Mouse (Mus musculus): Measurements from ENCODE around the gene Extl1. TPM values are rescaled to one million over a fixed set of nuclear protein-coding genes. Genes with fewer than 3 reads are reported as not detected.
"Not testable (repeated sequence)": the region's sequence is repeated elsewhere in the genome, so short reads cannot be mapped to it uniquely, and the experiment has no call there.

The Extl1 gene
- polyA plus RNA-seq, 1 experiment from 2014 or later, result 0.38 TPM

DNA sequence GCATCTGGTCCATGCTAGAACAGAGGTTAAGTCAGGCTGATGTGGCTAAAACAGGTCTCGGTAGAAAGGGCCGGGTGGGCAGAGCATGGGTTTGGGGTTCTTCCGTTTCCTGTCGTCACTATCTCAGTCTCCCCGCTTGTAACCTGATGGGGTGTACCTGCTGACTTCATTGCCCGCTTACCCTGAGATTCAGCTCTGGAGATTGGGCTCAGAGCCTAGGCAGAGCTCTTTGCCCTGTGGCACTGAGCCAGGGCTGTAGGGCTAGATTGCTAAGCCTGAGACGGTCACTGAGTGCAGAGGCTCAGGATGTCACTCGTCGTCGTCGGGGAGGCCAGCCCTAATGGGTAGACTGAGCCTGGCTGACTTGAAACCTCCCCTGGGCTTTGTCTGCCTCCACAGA lies 35.6 kb downstream of the Extl1 start:
- ATAC-seq (replicated peaks; ENCODE audit: insufficient number of reproducible peaks, low FRiP score, low TSS enrichment, low read depth) (no peak), DNase-seq (ENCODE audit: low spot score) (no peak)
- WGBS, result 73% methylated on average over 11 of the region's 11 CpGs
- no peak overlapping the region for H3K4me3 ChIP-seq (ENCODE audit: low read depth, low read length)
- H3K27me3 ChIP-seq (ENCODE audit: control insufficient read depth, insufficient read depth, low read length), result peaks cover 16% of the 10 kb centered on the region
- peaks cover 5% of the 10 kb centered on the region for H3K4me1 ChIP-seq (ENCODE audit: control insufficient read depth, insufficient read depth, low read length)
- no peaks in the 10 kb centered on the region for H3K9me3 ChIP-seq (replicated peaks; ENCODE audit: control insufficient read depth, low read length)
- no peak overlapping the region for H3K4me2 ChIP-seq (ENCODE audit: low read depth, low read length)
- H3K27ac ChIP-seq (replicated peaks; ENCODE audit: low read depth, low read length), result no peak overlapping the region
- H3K36me3 ChIP-seq (replicated peaks; ENCODE audit: control insufficient read depth, insufficient read depth, low read depth, low read length), result no peaks in the 10 kb centered on the region
- no peak overlapping the region for H3K9ac ChIP-seq (replicated peaks; ENCODE audit: low read length)

GRCm38 (mm10) chr4:134345802-134346201 lies 37.8 kb downstream of the Extl1 start:
- H3K36me3 ChIP-seq (replicated peaks; ENCODE audit: control insufficient read depth, insufficient read depth, low read depth, low read length), result no peaks in the 10 kb centered on the region

GRCm38 (mm10) chr4:134344620-134345019 lies 39.0 kb downstream of the Extl1 start:
- Histone ChIP-seq H3K27me3 (ENCODE audit: control insufficient read depth, insufficient read depth, low read length) (peaks cover 25% of the 10 kb centered on the region), H3K4me1 (ENCODE audit: control insufficient read depth, insufficient read depth, low read length) (peaks cover 5% of the 10 kb centered on the region), H3K27ac (replicated peaks; ENCODE audit: low read depth, low read length) (no peak overlapping the region), H3K9me3 (replicated peaks; ENCODE audit: control insufficient read depth, low read length) (no peaks in the 10 kb centered on the region), H3K4me2 (ENCODE audit: low read depth, low read length) (no peak overlapping the region), H3K9ac (replicated peaks; ENCODE audit: low read length) (no peak overlapping the region), H3K36me3 (replicated peaks; ENCODE audit: control insufficient read depth, insufficient read depth, low read depth, low read length) (no peaks in the 10 kb centered on the region), H3K4me3 (ENCODE audit: low read depth, low read length) (no peak overlapping the region)
- DNase-seq (ENCODE audit: low spot score), result no peak
- 38% methylated on average over 3 of the region's 3 CpGs for WGBS
- no peak for ATAC-seq (replicated peaks; ENCODE audit: insufficient number of reproducible peaks, low FRiP score, low TSS enrichment, low read depth)

More at GRCm38 (mm10) chr4:134345802-134346201, 37.8 kb downstream of the Extl1 start:
- ATAC-seq (replicated peaks; ENCODE audit: insufficient number of reproducible peaks, low FRiP score, low TSS enrichment, low read depth), result no peak
- 86% methylated on average over 15 of the region's 15 CpGs for WGBS
- H3K9ac ChIP-seq (replicated peaks; ENCODE audit: low read length), result no peak overlapping the region
- peaks cover 5% of the 10 kb centered on the region for H3K4me1 ChIP-seq (ENCODE audit: control insufficient read depth, insufficient read depth, low read length)
- no peak for DNase-seq (ENCODE audit: low spot score)
- no peaks in the 10 kb centered on the region for H3K9me3 ChIP-seq (replicated peaks; ENCODE audit: control insufficient read depth, low read length)
- H3K27me3 ChIP-seq (ENCODE audit: control insufficient read depth, insufficient read depth, low read length), result peaks cover 25% of the 10 kb centered on the region
- no peak overlapping the region for H3K4me3 ChIP-seq (ENCODE audit: low read depth, low read length)
- no peak overlapping the region for H3K4me2 ChIP-seq (ENCODE audit: low read depth, low read length)
- no peak overlapping the region for H3K27ac ChIP-seq (replicated peaks; ENCODE audit: low read depth, low read length)

- peak within 1 kb of the TSS; percentile 25 for H3K9ac ChIP-seq (replicated peaks; ENCODE audit: low read length)
- no peaks in the 10 kb centered on the region for H3K36me3 ChIP-seq (replicated peaks; ENCODE audit: control insufficient read depth, insufficient read depth, low read depth, low read length)
- whole genome bisulfite sequencing, result 2% methylated on average over 61 of the region's 61 CpGs
- H3K4me1 ChIP-seq (ENCODE audit: control insufficient read depth, insufficient read depth, low read length), result peaks cover 5% of the 10 kb centered on the region
- no peak within 1 kb of the TSS for H3K27ac ChIP-seq (replicated peaks; ENCODE audit: low read depth, low read length)
- peak within 1 kb of the TSS; percentile 30 for H3K4me3 ChIP-seq (ENCODE audit: low read depth, low read length)
- H3K27me3 ChIP-seq (ENCODE audit: control insufficient read depth, insufficient read depth, low read length), result peaks cover 25% of the 10 kb centered on the region
- DNase-seq (ENCODE audit: low spot score) (peak; percentile 34), ATAC-seq (replicated peaks; ENCODE audit: insufficient number of reproducible peaks, low FRiP score, low TSS enrichment, low read depth) (no peak)
- H3K9me3 ChIP-seq (replicated peaks; ENCODE audit: control insufficient read depth, low read length), result no peaks in the 10 kb centered on the region
- peak within 1 kb of the TSS; percentile 50 for H3K4me2 ChIP-seq (ENCODE audit: low read depth, low read length)
Measured at GRCm38 (mm10) chr4:134343071-134344031, 40.3 kb downstream of the Extl1 start, which contains the start of gene Slc30a2. Gene Slc30a2 (plus strand): TSS chr4:134343181.

DNA sequence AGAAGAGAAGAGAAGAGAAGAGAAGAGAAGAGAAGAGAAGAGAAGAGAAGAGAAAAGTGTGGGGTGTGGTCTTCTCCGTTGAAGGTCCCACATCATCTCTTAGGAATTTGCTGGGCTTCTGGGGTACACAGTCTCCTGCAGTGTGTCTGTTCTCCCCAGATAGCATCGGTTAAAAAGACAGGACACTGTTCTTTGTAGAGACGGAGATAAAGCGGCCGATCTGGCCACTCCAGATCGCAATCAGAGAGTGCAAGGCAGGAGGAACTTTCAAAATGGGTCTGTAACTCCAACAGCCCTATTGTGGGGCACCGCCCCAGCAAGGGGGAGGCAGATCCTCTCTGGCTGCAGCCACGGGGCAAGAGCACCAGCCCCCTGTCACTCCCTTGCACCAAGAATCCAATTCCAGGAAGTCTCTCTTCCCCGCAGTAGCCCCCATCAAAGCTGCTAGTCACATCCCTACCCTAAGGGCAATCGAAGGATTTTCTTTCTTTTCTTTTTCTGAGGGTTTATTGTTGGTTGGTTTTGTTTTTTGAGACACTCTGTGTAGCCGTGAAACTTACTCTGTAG lies 41.4 kb downstream of the Extl1 start:
- Histone ChIP-seq H3K36me3 (replicated peaks; ENCODE audit: control insufficient read depth, insufficient read depth, low read depth, low read length) (no peaks in the 10 kb centered on the region), H3K27ac (replicated peaks; ENCODE audit: low read depth, low read length) (no peak overlapping the region), H3K27me3 (ENCODE audit: control insufficient read depth, insufficient read depth, low read length) (peaks cover 25% of the 10 kb centered on the region), H3K9ac (replicated peaks; ENCODE audit: low read length) (no peak overlapping the region), H3K4me3 (ENCODE audit: low read depth, low read length) (no peak overlapping the region), H3K4me1 (ENCODE audit: control insufficient read depth, insufficient read depth, low read length) (peaks cover 5% of the 10 kb centered on the region), H3K9me3 (replicated peaks; ENCODE audit: control insufficient read depth, low read length) (no peaks in the 10 kb centered on the region), H3K4me2 (ENCODE audit: low read depth, low read length) (no peak overlapping the region)
- ATAC-seq (replicated peaks; ENCODE audit: insufficient number of reproducible peaks, low FRiP score, low TSS enrichment, low read depth), result no peak
- 25% methylated on average over 11 of the region's 11 CpGs for WGBS
- peak; percentile 13 for DNase-seq (ENCODE audit: low spot score)

GRCm38 (mm10) chr4:134341231-134341630 lies 42.4 kb downstream of the Extl1 start:
- peaks cover 25% of the 10 kb centered on the region for H3K27me3 ChIP-seq (ENCODE audit: control insufficient read depth, insufficient read depth, low read length)
- 56% methylated on average over 6 of the region's 6 CpGs for WGBS
- ATAC-seq (replicated peaks; ENCODE audit: insufficient number of reproducible peaks, low FRiP score, low TSS enrichment, low read depth), result not testable (repeated sequence)

DNA sequence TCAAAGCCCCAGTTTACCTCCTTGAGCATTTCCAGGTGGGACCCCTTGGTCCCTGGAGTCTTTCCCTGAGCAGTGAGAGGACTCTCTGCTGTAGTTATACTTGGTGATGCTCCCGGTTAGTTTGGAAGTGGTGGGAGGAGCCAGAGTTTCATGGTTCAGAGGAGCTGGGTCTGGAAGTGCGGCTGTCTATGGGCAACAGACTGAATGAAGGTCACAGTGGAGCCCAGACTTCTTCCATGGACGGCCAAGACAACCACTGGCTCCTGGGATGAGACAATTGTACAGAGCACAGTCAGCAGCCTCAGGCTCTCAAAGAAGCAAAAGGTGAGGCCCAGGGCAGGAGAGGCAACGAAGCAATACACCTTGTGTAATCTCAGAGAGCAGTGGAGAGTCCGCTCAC lies 53.4 kb downstream of the Extl1 start:
- Histone ChIP-seq H3K4me2 (ENCODE audit: low read depth, low read length) (no peak overlapping the region), H3K4me1 (ENCODE audit: control insufficient read depth, insufficient read depth, low read length) (no peaks in the 10 kb centered on the region), H3K27ac (replicated peaks; ENCODE audit: low read depth, low read length) (no peak overlapping the region), H3K4me3 (ENCODE audit: low read depth, low read length) (no peak overlapping the region), H3K9me3 (replicated peaks; ENCODE audit: control insufficient read depth, low read length) (no peaks in the 10 kb centered on the region), H3K27me3 (ENCODE audit: control insufficient read depth, insufficient read depth, low read length) (no peaks in the 10 kb centered on the region), H3K9ac (replicated peaks; ENCODE audit: low read length) (no peak overlapping the region), H3K36me3 (replicated peaks; ENCODE audit: control insufficient read depth, insufficient read depth, low read depth, low read length) (no peaks in the 10 kb centered on the region)
- 63% methylated on average over 5 of the region's 5 CpGs for WGBS
- no peak for ATAC-seq (replicated peaks; ENCODE audit: insufficient number of reproducible peaks, low FRiP score, low TSS enrichment, low read depth)
- DNase-seq (ENCODE audit: low spot score), result no peak

More at GRCm38 (mm10) chr4:134341231-134341630, 42.4 kb downstream of the Extl1 start:
- not testable (repeated sequence) for H3K27ac ChIP-seq (replicated peaks; ENCODE audit: low read depth, low read length); H3K9ac ChIP-seq (replicated peaks; ENCODE audit: low read length); DNase-seq (ENCODE audit: low spot score); H3K4me1 ChIP-seq (ENCODE audit: control insufficient read depth, insufficient read depth, low read length); H3K9me3 ChIP-seq (replicated peaks; ENCODE audit: control insufficient read depth, low read length); H3K36me3 ChIP-seq (replicated peaks; ENCODE audit: control insufficient read depth, insufficient read depth, low read depth, low read length); H3K4me3 ChIP-seq (ENCODE audit: low read depth, low read length); H3K4me2 ChIP-seq (ENCODE audit: low read depth, low read length)

- no peak for DNase-seq (ENCODE audit: low spot score)
- Histone ChIP-seq H3K4me2 (ENCODE audit: low read depth, low read length) (no peak overlapping the region), H3K9ac (replicated peaks; ENCODE audit: low read length) (no peak overlapping the region), H3K36me3 (replicated peaks; ENCODE audit: control insufficient read depth, insufficient read depth, low read depth, low read length) (no peaks in the 10 kb centered on the region), H3K4me3 (ENCODE audit: low read depth, low read length) (no peak overlapping the region), H3K27ac (replicated peaks; ENCODE audit: low read depth, low read length) (no peak overlapping the region), H3K27me3 (ENCODE audit: control insufficient read depth, insufficient read depth, low read length) (no peaks in the 10 kb centered on the region), H3K4me1 (ENCODE audit: control insufficient read depth, insufficient read depth, low read length) (no peaks in the 10 kb centered on the region), H3K9me3 (replicated peaks; ENCODE audit: control insufficient read depth, low read length) (no peaks in the 10 kb centered on the region)
- WGBS, result 84% methylated on average over 8 of the region's 8 CpGs
- no peak for ATAC-seq (replicated peaks; ENCODE audit: insufficient number of reproducible peaks, low FRiP score, low TSS enrichment, low read depth)
Measured at GRCm38 (mm10) chr4:134328832-134329231, 54.8 kb downstream of the Extl1 start.
